In the genomic region with DNA sequence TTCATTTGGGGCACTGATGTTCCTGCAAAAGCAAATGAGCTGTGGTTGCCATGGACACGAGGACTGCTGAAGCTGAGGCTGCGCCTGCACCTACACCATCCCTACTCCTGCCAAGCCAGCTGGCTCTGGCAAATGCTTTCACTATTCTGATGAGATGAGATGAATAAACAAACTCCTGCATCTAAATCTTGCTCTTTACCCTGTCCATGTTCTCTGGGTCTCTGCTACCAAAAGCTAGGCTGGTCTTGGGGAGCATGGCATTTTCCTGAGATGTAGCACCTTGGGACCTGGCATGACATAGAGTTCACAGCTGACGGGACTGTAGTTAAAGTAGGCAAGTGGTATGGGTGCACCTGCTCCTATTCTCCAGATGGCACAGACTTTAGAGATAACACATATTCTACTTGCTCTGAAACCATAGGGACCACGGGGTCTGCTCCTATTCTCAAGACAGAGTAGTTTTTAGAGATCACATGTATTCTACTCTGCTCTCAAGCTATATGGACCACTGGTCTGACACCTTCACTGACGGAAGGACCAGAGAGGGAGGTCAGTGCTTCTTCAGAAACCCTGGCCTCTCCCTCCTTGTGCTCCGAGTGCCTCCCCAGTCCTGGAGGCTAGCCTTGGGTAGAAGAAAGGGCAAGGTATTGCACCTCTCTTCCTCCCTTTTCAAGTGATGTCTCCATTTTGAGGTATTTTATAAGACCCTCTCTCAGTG, we compare ENCODE assay signal across 10 mouse cellular contexts. TPM values are rescaled to one million over a fixed set of nuclear protein-coding genes. Genes with fewer than 3 reads are reported as not detected.
DNase-seq lines count a peak whose midpoint lies in the region; ATAC-seq and TF ChIP-seq lines count a peak whose summit lies in the region.
"Had no signal": no experiment of that assay in that cellular context is flagged by ENCODE, and none has a peak within 500 bp of the region (broad histone marks: within the 10 kb centered on the region; RNA-seq: fewer than 3 reads in every experiment).

No protein-coding gene starts in this region.

- TF ChIP-seq CTCF in hindbrain, postnatal 0 days (IDR thresholded peaks at IDR 0.05; ENCODE audit: low read depth), result no peak

- no peak overlapping the region for H3K9ac ChIP-seq in hindbrain, postnatal 0 days (replicated peaks; ENCODE audit: low read length)
- no peak overlapping the region for H3K9ac ChIP-seq in kidney, embryonic 14.5 days (ENCODE audit: low read depth, low read length)
- H3K9ac ChIP-seq: heart, embryonic 13.5 days; limb, embryonic 12.5 days had no signal

- H3K9me3 ChIP-seq in hindbrain, postnatal 0 days (ENCODE audit: low read length), result no peaks in the 10 kb centered on the region
- H3K9me3 ChIP-seq in kidney, embryonic 14.5 days (ENCODE audit: control insufficient read depth, low read length), result no peaks in the 10 kb centered on the region
- H3K9me3 ChIP-seq: heart, embryonic 13.5 days; limb, embryonic 12.5 days had no signal

- no peaks in the 10 kb centered on the region for H3K27me3 ChIP-seq in hindbrain, postnatal 0 days (ENCODE audit: insufficient read depth, low read length)
- H3K27me3 ChIP-seq in kidney, embryonic 14.5 days (ENCODE audit: control insufficient read depth, insufficient read depth, low read length), result no peaks in the 10 kb centered on the region
- H3K27me3 ChIP-seq: heart, embryonic 13.5 days; limb, embryonic 12.5 days had no signal

- peak; percentile 92 for ATAC-seq in hindbrain, postnatal 0 days
- ATAC-seq in megakaryocyte-erythroid progenitor cell, adult 5-6 weeks (replicated peaks; ENCODE audit: low FRiP score, low TSS enrichment, poor library complexity, severe bottlenecking), result 0 out of 2 replicates have a peak, but pooled peaks have one; percentile 6
- no peak for ATAC-seq in kidney, embryonic 14.5 days (ENCODE audit: low FRiP score, low TSS enrichment)

- peaks cover 4% of the 10 kb centered on the region; the same call in 1 of the 2 replicates for H3K36me3 ChIP-seq in hindbrain, postnatal 0 days (ENCODE audit: insufficient read depth, low read length)
- H3K36me3 ChIP-seq in kidney, embryonic 14.5 days (ENCODE audit: control insufficient read depth, insufficient read depth, low read length), result no peaks in the 10 kb centered on the region
- H3K36me3 ChIP-seq: heart, embryonic 13.5 days; limb, embryonic 12.5 days had no signal

- H3K4me3 ChIP-seq in hindbrain, postnatal 0 days (ENCODE audit: low read length), result no peak overlapping the region
- H3K4me3 ChIP-seq in kidney, embryonic 14.5 days (ENCODE audit: low read length), result no peak overlapping the region
- H3K4me3 ChIP-seq: heart, embryonic 13.5 days; limb, embryonic 12.5 days had no signal

- no peak overlapping the region for H3K4me2 ChIP-seq in hindbrain, postnatal 0 days (ENCODE audit: low read depth, low read length)
- no peak overlapping the region for H3K4me2 ChIP-seq in kidney, embryonic 14.5 days (replicated peaks; ENCODE audit: low read depth, low read length)
- H3K4me2 ChIP-seq: heart, embryonic 13.5 days; limb, embryonic 12.5 days had no signal

- H3K4me1 ChIP-seq in hindbrain, postnatal 0 days (ENCODE audit: insufficient read depth, low read length), result peaks cover 8% of the 10 kb centered on the region; the same call in 1 of the 2 replicates
- no peaks in the 10 kb centered on the region for H3K4me1 ChIP-seq in kidney, embryonic 14.5 days (ENCODE audit: control insufficient read depth, insufficient read depth, low read length)

- WGBS in hindbrain, postnatal 0 days, result 63% methylated on average over 6 of the region's 6 CpGs
- WGBS in kidney, embryonic 14.5 days, result 80% methylated on average over 6 of the region's 6 CpGs

- peak; percentile 24 for DNase-seq in Muller cell, postnatal 12 days (ENCODE audit: inconsistent ontology term)
- peak; percentile 33 for DNase-seq in cerebellum, adult 8-10 months
- peak; percentile 82 for DNase-seq in hindbrain, postnatal 0 days (ENCODE audit: low spot score)
- DNase-seq in heart, adult 9 months (ENCODE audit: low spot score in 2 of 2), result no peak
- no peak for DNase-seq in lung, adult 18-20 months
- DNase-seq in thymus, postnatal 25 days, result no peak

- H3K27ac ChIP-seq in hindbrain, postnatal 0 days, result peak overlapping the region; percentile 12
- no peak overlapping the region for H3K27ac ChIP-seq in kidney, embryonic 14.5 days (ENCODE audit: low read depth, low read length)
- H3K27ac ChIP-seq: heart, embryonic 13.5 days; limb, embryonic 12.5 days had no signal

RNA-seq across cellular contexts. Expression of a gene that starts 36.4 kb away (rescaled TPM):
- 0.29 and 0.63 TPM in 2 replicates for total RNA-seq in hindbrain, postnatal 0 days (2014; rRNA removed)
- polyA plus RNA-seq in hindbrain, postnatal 0 days (2015; fragmentation: Nextera tagmentation; extraction: Ambion mirVana), result 0.33 and 0.38 TPM in 2 replicates
- not detected in 2 replicates for total RNA-seq in megakaryocyte-erythroid progenitor cell, adult 5-6 weeks (2014; fragmentation: Nextera tagmentation)
- not detected in 2 replicates for total RNA-seq in megakaryocyte-erythroid progenitor cell, adult 5-6 weeks (2017)
- 0.06 and 0.08 TPM in 2 replicates for polyA plus RNA-seq in kidney, embryonic 14.5 days (2014; fragmentation: Nextera tagmentation; extraction: Ambion mirVana)

Comparison
In these comparisons a context has a peak if more than half of its experiments do, and no peak if none do; other contexts are left out.
1. DNase-seq: peak in Muller cell, postnatal 12 days (single experiment), cerebellum, adult 8-10 months (single experiment) and hindbrain, postnatal 0 days (single experiment); none in heart, adult 9 months (0 of 2), lung, adult 18-20 months (0 of 2) and thymus, postnatal 25 days (single experiment).